Mouse (Mus musculus) heart, postnatal 36 days (tissue): ENCODE results near the gene Snapc1. TPM values are rescaled to one million over a fixed set of nuclear protein-coding genes. Genes with fewer than 3 reads are reported as not detected.

Experiments used
- DNase-seq, 2 experiments: peaks; one replicate each; pipeline ENCODE4 v3.0.0; 2021 to 2022
- intact Hi-C: fragments of 180-260 bp; cut with DNase I; formaldehyde crosslinking; loops from one replicate; pipeline ENCODE4 v1.15.1; 2025
- total RNA-seq, 2 experiments: library from RNA; stranded (reverse); gene quantifications; 2 replicates each; pipeline ENCODE4 v1.2.3; 2021

The Snapc1 gene
- total RNA-seq, result 10 to 100 TPM in 1 of 2 experiments, 1 to 10 TPM in 1; 8.8 to 13.4 TPM

DNA sequence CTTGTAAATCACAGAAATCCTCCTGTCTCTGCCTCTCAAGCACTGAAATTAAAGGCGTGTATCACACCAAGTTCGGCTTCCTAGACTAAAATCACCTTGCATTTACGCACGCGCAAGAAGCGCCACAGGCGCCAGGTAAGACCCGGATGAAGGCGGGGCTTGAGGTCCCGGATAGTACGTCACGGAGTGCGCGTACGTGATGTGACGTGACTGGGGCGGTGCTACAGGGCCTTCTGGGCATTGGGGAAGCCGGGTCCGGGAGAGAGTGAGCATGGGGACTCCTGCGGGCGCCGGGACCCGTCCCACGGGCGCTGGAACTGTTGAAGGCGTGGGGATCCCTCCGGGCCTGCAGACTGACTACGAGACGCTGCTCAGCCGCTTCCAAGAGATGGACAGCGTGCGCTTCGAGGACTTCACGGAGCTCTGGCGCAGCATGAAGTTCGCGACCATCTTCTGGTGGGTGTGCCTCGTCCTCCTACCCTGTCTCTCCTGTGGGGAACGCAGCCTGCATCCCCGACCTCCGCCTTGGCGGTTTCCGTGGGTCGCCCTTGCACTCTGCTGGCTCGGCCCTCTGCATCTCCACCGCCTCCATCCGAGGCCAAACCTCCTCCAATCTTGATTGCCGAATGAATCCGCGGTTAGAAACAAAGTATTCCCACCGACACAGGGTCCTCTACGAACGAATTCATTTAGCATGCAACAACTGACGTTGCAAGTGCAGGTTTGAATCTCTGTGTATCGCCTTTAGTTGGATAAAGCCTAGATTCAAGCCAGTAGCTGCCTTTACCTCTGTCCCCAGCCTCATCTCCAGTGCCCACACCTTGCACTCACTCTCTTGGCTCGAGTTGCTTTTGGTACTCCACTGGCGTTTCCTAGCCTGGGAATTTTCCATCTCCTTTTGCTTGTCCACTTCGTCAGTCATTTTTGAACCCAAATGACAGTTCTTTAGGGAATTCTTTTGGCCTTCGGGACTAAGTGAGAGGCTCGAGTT lies at the start of gene Snapc1:
Snapc1 (plus strand) TSS at position 191 of the 991 bp plus-strand sequence.
- peak; percentile 96 to 97 for DNase-seq
- intact Hi-C loops, result no loop called here

DNA sequence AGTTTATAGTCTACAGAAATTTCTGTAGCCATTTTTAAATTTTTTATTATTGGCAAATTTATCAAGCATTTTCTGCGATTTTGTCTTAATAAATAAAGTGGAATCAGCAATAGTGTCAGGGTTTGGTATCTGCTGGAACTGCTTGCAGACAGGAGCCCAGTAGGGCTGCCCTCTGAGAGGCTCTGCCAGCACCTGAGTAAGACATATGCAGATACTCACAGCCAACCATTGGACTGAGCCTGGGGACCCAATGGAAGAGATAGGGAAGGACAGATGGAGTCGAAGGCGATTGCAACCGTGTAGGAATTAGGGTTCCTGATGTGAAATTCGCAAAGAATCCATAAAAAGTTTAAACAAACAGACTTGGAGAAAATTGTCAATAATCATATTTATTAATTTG lies 45.8 kb upstream of the Snapc1 start:
- intact Hi-C loops, result no loop called here
- no peak for DNase-seq

DNA sequence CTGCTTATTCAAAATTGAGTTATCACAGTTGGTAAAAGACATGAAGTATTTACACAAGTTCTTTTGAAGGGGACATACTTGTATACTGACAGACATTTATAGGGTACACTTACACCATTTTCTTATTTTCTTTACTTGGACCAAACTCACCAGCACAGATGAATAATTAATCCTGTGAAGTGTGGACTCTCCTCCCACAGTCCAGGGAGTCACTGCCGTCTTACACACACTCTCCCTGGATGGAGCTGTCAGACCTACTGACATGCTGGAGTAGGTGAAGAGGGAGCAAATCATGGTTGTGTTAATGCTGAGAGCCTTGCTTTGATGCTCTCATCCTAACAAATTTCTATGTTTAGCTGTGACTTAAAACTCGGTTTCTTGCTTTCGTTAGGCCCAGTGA lies 34.0 kb upstream of the Snapc1 start:
- intact Hi-C loops, result loop anchor here (5.0 kb wide), 1 partner anchor 52 kb away; no protein-coding TSS in a partner anchor
- no peak for DNase-seq

DNA sequence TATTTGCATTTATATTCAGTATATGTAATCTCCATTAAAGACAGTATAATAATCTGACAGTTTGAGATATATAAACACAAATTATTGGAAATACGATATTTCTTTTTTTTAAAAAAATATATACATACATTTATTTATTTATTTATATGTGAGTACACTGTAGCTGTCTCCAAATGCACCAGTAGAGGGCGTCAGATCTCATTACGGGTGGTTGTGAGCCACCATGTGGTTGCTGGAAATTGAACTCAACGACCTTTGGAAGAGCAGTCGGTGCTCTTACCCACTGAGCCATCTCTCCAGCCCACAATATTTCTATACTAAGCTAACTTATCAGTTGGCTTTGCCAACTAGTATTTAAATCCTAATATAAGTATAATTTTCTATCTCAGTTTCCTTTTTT lies 33.0 kb upstream of the Snapc1 start:
- peak in 1 of 2 experiments; percentile 24 for DNase-seq
- intact Hi-C loops, result loop anchor here (5.0 kb wide), 1 partner anchor 51 kb away; no protein-coding TSS in a partner anchor

DNA sequence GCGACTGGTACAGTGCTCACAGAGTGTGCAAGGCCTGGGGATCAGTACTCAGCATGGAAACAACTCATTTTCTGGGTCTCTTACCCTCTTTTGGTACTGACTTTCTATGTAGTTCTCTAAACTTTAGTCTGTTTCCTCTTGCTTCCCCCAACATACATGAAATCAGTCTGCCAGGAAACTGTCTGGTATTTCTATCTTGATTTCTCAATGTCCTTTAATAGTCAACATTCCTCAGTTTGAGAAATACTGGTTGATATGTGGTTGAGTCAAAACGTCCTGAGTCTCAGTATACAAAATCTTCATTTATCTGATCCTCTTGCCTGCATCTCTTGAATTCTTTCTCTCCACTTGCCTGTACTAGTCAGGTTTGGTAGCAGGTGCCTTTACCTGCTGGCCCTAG lies 29.8 kb upstream of the Snapc1 start:
- intact Hi-C loops, result loop anchor here (5.0 kb wide), 1 partner anchor 48 kb away; no protein-coding TSS in a partner anchor
- DNase-seq, result no peak

DNA sequence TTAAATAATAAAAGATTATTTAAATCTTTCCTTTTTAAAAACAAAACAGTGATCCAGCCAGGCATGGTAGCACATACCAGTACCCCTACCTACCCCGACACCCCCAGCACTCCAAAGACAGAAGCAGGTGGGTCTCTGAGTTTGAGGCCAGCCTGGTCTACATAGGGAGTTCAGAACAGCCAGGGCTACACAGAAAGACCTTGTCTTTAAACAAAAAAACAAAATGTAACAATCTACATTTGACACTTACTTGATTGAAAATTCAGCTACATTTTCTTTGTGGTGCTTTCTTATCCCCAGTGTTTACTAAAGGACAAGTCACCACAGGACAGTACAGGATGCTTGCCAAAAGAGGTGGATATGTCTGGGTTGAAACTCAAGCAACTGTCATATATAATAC lies 26.9 kb upstream of the Snapc1 start, which contains the start of gene Gm49321:
Gm49321 (plus strand) TSS at position 301 of the 400 bp plus-strand sequence.
- intact Hi-C loops, result no loop called here
- no peak for DNase-seq

DNA sequence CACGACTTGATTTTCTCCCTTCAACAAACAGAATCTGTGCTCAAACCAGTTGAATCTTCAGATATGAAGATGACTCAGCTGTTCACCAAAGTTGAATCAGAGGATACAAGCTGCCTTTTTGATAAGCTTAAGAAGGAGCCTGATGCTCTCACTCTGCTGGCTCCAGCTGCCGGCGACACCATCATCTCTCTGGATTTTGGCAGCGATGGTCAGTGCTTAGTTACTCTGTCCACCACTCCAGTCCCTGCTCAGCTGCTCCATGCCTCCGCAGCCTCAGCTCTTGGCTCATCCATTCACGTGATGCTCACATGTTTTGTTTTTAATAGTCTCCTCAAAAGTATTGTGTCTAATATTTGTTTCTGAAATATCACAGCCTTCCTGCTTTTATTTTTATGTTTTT lies 24.7 kb upstream of the Snapc1 start:
- DNase-seq, result peak in 1 of 2 experiments; percentile 19
- intact Hi-C loops, result no loop called here

DNA sequence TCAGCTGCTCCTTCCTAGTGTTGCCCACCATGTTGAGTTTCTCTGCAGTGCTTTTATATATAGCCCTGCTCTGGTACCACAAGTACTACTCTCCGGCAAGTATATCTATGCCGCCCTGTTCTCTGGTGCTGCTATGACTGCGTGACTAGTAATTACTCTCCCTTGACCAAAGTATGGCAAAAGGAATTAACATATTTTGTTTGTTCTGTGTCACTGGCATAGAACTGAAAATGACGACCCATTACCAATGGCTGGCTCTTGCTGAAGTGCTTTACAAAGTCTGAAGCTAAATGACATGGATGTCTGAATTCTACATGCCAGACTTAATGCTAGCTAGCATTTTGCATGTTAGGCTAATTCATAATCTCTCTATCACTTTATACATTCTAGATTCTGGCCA lies 15.9 kb upstream of the Snapc1 start:
- intact Hi-C loops, result no loop called here
- no peak for DNase-seq

DNA sequence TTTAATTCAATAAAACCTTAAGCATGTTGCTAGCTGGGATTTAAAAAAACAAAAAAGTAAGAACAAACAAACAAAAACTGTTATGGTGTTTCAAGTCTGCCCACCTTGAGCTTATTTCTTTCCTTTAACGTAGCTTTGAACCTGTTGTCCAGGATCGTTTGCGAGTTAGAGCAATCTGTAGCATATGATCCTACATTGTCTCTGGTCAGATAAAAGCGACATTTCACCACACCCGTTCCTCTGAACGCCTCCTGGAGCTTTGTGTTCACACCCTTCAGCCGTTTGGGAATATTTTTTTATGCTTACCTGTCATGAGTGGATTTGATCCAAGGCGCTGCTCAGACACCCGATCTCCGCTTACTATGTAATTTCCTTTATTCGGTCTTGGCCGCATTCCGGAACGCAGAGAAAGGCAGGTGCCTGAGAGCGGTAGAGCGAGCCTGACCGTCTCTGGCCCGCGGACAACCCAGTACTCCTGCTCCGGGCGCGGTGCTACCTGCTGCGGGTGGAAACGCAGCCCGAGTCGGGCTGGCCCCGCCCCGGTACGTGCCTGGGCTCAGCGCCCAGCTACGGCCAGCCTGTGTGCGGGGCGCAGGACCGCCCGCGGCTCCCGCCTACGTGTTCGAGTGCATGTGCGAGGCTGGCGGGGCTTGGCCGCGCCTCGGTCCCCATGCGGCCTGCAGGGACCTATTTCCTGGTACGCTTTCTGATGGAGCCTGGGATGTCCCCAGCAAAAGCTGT lies 14.8 kb upstream of the Snapc1 start:
- intact Hi-C loops, result loop anchor here (5.0 kb wide), 1 partner anchor 37 kb away; no protein-coding TSS in a partner anchor
- peak; percentile 48 to 50 for DNase-seq

DNA sequence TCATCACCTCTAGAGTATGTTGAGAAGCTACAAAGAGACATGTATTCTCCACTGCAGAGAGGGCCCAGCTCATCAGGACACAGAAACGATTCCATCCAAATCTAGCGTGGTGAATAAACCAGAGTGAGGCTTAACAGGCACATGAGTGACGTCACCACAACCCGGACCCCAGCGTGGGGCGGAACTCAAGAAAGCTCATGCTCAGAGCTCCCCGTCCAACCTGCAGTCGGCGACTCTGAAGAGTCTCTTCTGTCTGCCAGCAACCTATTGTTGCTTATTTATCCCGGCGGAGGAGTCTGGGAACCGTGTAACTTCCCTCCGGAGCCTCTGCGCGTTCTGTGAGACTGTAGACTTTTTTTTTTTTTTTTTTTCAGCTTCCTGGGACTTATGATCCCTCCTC lies 11.4 kb upstream of the Snapc1 start:
- peak in 1 of 2 experiments; percentile 27 for DNase-seq
- intact Hi-C loops, result loop anchor here (5.0 kb wide), 1 partner anchor 41 kb away; no protein-coding TSS in a partner anchor

DNA sequence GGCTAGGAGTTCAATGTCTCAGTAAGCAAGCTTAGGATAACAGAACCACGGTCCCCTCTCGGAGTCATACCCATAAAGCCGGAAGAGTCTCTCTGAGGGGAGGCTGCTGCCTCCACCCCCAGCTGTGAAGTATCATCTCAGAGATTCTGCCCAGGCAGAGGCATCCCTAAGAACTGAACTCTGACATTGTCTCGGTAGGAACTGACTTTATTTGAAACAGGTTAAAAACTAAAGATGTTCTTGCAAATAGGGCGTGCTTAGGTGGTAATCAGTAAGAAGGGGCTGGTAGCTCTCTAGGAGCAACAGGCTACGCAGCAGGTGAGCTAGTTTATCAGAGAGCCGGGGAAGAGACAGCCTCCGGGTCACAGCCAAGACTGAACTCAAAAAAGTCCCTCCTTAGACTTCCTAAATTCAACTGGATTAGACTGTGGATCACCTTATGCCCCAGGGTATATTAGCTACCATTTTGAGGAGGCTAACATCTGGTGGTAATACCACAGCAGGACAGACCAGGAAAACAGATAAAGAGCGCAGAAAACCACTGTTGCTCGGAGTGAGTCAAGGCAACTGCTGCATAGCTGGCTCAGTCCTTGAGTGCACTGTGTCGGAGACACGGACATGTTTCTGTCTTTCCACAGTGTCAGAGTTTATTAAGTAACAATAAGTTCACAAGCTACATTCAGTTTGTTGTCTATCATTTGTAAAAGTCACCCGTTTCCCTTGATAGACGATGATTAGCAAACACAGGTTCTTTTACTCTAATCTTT lies 10.7 kb upstream of the Snapc1 start:
- intact Hi-C loops, result loop anchor here (5.0 kb wide), 1 partner anchor 41 kb away; no protein-coding TSS in a partner anchor
- no peak for DNase-seq

DNA sequence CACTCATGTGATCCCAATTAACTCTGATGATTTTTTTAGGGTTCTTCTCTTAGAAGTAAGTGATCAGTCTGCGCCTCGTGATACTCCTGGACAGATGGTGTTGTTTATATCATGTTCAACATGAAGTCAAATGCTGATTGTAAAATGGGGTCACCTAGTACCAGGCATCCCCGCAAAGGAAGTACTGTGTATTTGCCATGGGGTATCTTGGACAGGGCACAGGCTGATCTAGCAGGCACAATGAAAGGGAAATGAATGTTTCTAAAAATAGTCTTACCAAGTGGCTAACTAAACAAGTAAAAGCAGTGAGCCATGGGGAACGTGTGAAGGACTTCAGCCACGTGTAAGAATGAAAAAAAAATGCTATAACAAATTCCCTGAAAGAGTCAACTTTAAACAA lies 9.5 kb upstream of the Snapc1 start:
- intact Hi-C loops, result loop anchor here (5.0 kb wide), 1 partner anchor 42 kb away; no protein-coding TSS in a partner anchor
- no peak for DNase-seq

DNA sequence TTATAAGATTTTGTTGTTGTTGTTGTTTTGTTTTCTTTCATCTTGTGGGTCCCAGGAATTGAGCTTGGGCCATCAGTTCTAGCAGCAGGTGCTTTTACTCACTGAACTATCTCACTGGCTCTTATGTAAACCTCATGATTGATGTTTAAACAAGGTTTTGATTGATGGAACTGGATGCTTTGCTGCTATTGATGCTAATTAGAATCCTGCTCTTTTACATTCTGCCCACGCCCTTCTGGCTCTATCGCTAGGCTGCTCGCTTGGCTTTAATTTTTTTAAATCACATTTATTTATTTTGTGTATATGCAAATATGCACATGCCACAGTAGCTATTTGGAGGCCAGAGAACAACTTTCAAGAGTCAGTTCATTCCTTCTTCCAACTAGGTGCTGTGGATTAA lies 6.6 kb upstream of the Snapc1 start:
- intact Hi-C loops, result no loop called here
- DNase-seq, result no peak

DNA sequence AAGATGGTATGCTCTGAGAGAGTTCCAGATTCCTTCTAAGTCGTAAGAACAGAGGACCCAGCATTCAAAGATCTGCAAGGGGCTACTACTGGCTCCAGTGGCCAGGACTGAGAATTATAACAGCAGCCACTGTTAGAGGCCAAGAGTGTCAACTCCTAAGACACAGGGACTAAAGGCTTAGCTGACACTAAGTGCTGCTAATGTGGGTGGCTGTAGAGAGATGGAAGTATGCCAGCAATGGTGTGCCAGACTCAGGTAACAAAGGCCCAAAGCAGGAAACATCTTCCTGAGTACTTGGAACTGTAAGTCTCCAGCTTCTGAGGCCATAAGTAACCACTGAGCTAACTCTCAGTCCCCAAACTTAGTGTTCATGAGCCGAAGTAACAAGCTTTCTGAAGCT lies 5.5 kb upstream of the Snapc1 start:
- DNase-seq, result no peak
- intact Hi-C loops, result no loop called here

DNA sequence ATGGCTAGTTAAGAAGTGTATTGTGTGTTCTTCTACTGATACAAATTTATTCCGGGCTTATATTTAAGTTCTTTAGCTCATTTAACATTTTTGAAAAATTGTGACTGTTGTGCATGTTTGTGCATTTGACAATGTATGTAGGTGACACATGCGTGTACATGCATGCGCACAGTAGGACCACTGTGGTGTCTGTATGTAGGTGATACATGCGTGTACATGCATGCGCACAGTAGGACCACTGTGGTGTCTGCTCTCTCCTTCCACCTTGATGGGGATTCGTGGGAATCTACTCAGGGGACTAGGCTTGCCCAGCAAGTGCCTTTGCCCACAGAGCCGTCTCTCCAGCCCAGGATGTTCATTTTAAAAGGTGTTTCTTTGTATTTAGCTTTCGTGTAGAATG lies 4.9 kb downstream of the Snapc1 start:
- DNase-seq, result no peak
- intact Hi-C loops, result no loop called here

DNA sequence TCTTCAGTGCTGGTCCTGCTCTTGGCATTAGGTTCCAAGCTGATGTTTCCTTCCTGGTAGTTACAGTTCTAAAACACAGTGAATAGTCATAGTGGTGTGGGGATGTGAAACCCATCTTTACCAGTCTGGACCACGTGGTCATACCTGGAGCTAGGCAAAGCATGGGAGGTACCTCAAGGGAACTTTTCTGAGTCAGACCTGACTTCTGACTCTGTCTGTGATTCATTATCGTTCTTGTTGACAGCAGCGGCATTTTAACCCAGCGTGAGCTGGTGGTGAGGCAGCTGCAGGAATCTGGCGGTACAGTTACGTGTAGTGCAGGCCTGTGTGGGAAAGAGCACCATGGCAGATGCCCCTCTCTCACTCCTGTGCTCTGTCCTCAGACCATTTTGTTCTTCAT lies 10.3 kb downstream of the Snapc1 start:
- intact Hi-C loops, result no loop called here
- DNase-seq, result no peak

DNA sequence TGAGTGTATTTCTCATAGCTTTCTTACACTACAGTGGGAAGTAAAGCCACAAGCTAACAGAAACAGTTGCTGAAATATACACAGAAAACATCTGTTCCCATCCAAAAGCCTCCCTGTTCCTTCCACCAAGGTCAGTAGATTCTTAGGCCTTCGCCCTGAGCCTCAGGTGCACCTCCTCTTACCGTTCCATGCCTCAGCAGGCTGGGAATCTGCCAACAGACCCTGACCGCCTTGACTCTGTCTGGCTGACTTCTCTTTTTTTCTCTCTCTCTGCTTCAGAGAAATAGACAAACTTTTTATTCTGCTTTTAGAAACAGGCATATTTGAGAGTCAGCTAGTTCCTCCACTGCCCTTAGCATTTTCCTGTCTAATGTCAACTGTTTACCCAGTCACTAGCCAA lies 13.9 kb downstream of the Snapc1 start:
- intact Hi-C loops, result no loop called here
- DNase-seq, result no peak

DNA sequence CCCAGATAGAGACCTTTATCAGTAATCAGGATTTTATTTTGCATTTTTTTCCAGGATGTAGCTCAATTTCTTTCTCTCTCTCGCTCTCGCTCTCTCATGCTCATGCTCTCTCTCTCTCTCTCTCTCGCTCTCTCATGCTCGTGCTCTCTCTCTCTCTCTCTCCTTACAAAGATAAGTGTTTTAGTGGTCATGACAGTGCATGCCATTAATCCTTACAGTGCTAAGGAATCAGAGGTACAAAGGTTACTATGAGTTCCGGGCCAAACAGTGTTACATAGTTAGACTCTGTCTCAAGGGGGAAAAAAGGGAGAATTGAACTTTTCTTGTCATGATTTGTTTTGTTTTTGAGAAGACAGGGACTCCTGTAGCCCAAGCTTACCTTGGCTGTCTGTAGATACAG lies 15.4 kb downstream of the Snapc1 start:
- intact Hi-C loops, result loop anchor here (5.0 to 10.0 kb wide), 2 partner anchors 47 to 275 kb away; no protein-coding TSS in a partner anchor
- DNase-seq, result no peak

DNA sequence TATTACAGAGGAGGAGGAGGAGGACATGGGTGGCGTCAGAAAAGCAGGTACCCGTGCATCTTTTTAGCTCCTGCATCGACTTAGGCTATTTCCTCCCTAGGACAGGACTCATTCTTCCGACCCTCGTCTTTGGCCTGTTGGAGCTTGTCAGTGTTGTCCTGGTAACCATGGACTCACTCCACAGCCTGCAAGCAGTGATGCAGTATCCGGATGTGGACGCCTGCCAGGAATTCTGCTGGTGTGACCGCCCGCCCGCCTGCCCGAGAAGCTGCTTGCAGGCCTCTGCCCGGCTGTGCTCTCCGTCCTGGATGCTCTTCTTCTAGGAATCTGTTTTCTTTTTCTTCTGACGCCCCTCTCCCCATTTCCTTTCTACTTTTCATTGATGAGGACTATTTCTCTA lies 18.3 kb downstream of the Snapc1 start:
- DNase-seq, result peak; percentile 55 to 68
- intact Hi-C loops, result loop anchor here (5.0 to 10.0 kb wide), 2 partner anchors 50 to 278 kb away; no protein-coding TSS in a partner anchor

DNA sequence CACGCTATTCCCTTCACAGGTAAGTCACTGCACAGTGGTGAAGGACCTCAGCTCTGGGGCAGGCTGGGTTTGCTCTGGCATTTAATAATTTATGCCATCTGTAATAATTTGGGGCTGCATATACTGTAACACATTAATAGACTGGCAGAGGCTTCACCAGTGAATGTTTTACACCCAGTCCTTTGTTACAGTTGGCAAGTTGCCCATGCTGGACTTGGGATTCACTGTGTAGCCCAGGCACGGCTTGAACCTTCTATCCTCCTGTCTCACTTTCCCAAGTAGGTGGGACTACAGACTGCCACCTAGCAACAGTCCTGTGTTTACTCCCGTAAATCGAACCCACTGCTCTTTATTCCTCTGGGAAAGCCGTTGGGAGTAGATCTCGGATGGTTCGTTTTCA lies 22.0 kb downstream of the Snapc1 start:
- DNase-seq, result no peak

More for the DNA sequence above, 22.0 kb downstream of the Snapc1 start:
- intact Hi-C loops, result loop anchor here (10.0 kb wide), 1 partner anchor 281 kb away; no protein-coding TSS in a partner anchor
